Mouse (Mus musculus) thymus, postnatal 4 days (tissue): ENCODE measurements around the gene Prkce.

Experiments
- DNase-seq: peaks from one replicate; pipeline ENCODE4 v3.0.0; 2021

The Prkce gene

DNA sequence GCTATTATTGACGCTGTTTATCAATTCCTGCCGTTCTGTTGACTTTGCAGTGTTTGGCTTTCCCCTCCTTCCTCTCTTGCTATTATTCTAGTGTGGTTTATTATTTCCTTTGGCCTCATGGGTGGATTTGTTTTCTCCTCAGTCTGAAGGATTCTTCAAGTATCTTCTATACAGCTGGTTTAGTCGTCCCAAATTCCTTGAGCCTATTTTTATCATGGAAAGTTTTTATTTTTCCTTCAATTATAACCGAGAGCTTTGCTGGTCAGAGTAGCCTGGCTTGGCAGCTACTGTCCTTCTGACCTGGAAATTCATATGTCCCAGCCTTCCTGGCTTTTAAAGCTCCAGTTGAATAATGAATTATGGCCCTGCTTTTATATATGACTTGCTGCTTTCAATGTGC lies 361.8 kb downstream of the Prkce start:
- DNase-seq: no peak

DNA sequence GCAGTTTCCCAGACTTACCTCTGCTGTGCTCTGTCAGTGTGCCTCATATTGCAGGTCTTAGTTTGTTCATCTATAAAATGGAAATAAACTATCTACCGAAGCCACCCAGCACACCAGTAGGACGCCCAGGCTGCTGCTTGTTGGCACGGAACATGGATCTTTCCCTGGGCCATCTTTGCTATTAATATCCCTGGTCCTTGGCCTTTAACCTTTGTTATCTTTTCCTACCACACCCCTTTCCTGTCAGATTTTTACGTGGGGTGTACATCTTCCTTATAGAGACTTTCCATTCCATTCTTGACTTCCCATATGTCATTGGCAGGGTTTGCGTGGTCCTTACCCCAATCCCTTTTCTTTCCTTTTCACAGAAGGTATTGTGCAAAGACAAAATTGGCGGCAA lies 363.6 kb downstream of the Prkce start:
- no peak for DNase-seq

DNA sequence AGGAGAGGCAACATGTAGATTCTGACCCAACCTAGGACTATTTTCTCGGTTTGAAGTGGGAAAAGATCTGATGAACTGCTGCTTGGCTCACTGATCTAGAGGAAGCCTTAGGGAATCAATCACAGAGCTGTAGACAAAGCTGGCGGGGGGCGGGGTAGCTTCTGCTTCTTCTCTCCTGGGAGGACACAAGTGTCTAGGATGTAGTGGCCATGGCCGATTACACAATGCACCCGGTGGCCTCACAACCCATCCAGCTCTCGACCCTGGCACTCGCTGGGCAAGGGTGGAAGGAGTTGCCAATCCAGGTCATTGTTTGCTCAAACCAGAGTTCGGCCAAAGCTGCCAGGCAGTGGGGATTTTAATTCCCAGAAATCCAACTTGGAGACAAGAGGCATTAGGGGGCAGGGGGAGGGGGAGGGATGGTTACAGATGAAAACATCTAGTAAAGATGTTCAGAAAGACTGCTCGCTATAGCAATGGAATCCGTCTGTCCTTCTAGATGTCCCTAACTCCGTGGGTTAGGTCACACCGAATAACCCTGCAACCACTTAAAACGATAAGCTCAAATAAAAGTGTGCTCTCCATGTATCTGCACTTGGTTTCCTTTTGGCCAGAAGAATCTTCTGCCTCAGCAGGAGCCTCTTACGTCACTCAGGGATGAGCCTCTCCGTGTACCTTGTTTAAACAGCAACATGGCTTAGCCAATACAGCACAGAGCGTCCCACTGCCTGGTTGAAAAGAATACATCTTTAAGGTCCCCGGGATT lies 365.4 kb downstream of the Prkce start:
- DNase-seq: no peak

GRCm38 (mm10) chr17:86533549-86533851 lies 365.9 kb downstream of the Prkce start:
- DNase-seq: no peak

GRCm38 (mm10) chr17:86535096-86535495 lies 367.5 kb downstream of the Prkce start:
- DNase-seq: no peak

DNA sequence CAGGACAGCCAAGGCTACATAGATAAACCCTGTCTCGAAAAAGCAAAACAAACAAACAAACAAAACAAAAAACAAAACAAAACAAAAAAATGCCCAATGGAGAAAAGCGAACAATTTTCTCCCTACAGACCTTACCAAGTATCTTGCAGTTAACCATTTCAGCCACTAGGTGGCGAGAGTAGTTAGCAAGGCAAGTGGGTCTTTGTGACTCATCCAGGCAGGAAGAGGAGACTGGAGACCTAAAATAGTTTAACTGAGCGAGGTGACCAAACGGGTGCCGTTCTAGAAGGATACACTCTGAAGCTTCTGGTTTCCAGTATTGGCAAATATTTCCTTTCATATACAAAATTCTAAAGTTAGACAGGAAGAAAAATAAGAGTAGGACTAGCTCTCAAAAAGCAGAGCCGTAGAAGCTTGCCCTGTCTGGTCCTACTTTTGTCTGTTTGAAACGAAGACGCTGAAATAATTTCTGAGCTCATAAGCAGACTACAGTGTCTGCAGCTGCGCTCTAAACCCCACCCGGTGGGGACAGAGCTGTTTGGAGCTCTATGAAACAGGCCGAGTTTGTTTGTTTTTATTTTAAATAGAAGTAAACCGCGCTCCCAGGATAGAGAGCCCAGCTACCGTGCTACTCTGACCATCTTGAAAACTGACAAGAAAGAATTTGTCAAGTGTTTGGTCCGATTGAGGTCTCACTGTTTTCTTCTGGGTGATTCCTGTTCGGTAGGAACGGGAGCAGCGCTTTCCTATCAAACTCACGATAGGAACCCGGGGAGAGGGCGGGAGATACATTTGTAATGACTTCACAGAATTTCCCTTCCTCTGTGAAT lies 368.5 kb downstream of the Prkce start:
- DNase-seq: peak; percentile 78

DNA sequence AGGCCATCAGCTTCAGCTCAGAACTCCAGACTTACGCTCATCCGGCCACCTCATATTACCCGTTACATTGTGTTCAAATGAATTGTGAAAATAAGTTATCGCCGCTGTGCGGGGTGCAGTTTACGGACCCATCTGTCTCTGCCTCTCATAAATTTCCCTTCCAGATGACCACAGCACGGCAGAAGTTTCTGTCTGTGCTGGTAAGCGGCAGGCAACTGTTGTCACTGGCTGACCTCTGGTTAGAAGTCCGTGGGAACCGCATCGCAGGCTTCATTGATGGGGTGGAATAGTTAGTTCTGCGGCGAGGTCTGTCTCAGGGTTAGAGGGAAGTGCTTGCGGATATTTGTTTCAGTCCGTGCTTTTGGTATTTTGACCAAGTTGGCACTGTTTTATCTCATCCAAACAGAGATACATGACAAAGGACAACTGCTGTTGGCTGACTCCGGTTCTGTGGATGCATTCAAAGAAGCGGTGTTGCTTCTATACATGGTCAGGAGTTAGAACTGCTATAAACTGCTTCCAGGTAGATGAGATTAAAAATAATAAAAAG lies 372.4 kb downstream of the Prkce start:
- no peak for DNase-seq

GRCm38 (mm10) chr17:86546529-86546928 lies 378.9 kb downstream of the Prkce start:
- DNase-seq: no peak

DNA sequence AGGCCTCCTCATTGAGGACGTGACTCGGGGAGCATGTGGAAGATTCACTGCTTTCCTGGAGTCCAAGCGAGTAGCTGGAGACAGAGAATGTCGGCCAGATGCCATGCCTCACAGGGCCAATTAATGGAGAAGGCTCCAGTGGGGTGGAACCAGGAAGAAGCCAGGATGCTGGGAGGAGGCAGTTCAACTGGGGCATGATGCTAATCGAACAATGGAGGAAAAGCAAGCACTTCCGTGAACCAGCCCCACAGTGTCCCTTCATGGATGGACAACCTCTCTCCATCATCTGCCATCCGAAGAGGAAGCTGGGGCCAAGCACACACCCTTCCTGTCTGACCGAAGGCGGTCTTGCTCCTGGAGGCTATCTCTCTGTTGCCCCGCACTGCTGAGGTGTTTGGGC lies 381.5 kb downstream of the Prkce start:
- DNase-seq: no peak

DNA sequence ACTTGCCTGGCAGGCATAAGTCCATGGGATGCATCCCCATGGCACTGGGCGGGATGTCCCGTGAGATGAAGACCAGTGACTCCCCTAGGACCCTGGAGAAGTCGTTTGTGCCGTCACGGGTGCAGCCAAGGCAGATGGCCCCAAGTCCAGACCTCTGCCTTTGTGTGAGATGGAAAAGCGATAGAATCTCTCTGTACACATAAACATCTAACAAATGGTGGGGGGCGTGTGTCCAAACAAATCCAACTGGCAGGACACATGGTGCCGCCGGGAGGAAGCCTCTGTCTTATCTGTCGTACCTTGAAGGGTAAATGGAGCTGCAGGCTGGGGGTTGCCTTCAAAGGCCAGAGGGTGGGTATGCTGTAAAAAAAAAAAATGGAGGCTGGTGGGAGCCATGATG lies 384.0 kb downstream of the Prkce start:
- no peak for DNase-seq

- DNase-seq: no peak
These were observed 384.4 kb downstream of the Prkce start for GRCm38 (mm10) chr17:86551995-86552394.

DNA sequence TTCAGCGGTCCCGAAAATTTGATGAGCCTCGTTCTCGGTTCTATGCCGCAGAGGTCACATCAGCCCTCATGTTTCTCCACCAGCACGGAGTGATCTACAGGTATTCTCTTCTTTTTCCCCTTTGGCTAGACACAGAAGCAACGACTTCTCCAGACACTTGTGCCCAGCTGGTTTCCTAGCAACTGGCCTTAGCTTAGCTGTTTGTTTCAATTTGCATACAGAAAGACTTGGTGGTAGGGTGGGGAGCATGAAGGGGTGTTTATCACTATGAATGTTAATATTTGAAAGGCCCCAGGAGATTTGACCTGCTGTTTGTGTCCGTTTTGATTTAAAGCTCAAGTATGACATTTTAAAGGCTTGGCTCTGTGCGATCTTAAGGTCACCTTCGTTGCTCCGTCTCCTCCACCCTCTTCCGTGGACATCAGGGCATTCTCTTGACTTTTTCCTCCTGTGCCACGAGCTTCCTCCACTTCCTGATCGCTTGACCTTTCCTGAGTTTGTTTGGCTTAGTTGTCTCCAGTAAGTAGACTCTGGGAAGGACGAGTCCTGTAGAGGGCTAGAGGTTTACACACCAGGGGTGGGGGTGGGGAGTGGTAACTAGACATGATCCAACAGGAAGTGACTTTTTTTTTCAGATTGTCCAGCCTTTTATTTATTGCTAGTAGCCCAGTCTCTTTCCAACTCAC lies 391.8 kb downstream of the Prkce start:
- DNase-seq: no peak

- no peak for DNase-seq
These were observed 392.9 kb downstream of the Prkce start for GRCm38 (mm10) chr17:86560499-86560898.

GRCm38 (mm10) chr17:86570491-86570890 lies 402.9 kb downstream of the Prkce start:
- DNase-seq: no peak

DNA sequence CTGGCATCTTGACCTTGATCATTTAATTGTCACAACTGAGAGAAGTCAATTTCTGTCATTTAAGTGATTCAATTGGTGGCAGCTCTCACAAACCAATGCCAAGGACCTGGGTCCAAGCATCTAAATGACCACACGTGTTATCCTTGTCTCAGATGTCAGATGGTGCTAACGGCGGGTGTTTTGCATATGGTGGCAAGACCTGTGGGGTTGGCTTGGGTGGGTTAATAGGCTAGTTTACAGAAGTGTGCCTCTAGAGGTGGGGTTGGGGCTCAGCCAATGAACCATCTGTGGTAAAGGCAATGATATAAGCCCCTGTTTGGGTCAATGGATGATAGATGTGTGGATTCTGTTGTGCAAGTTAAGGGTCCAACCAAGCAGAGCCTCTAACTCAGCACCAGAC lies 403.7 kb downstream of the Prkce start:
- DNase-seq: no peak

DNA sequence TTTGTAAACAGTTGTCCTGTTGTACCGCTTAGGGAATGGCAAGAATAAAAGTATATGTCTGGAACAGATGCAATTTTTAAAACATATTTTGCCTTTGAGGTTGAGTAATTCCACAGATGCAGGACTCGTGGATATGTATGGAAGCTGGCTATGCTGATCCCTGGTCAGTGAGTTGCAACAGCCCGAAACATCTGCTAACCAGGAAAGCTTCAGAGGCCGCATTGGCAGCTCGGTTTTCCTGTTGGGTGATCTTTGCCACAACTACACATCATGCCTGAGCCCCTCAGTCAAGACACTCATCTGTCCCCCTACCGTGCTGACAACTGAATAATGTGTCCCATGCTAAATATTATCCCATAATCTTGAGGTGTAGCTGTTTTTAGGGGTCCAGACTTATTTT lies 404.6 kb downstream of the Prkce start:
- no peak for DNase-seq

DNA sequence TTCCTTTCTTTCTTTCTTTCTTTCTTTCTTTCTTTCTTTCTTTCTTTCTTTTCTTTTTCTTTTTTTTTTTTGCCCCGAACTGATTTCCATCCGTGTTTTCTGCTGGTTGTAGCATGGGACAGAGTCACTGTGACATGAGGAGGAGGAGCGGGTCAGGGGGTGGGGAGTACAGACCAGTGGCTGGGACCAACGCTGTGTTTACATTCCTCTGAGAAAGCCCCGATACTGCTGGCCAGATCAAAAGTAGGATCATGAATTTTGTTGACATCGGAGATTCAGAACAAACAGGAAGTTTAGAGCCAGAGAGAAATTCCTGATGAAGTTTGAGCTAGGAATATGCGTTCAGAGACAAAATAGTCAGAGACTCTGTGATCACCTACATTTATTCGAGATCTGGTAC lies 405.0 kb downstream of the Prkce start:
- no peak for DNase-seq

GRCm38 (mm10) chr17:86573596-86574248 lies 406.1 kb downstream of the Prkce start:
- no peak for DNase-seq

DNA sequence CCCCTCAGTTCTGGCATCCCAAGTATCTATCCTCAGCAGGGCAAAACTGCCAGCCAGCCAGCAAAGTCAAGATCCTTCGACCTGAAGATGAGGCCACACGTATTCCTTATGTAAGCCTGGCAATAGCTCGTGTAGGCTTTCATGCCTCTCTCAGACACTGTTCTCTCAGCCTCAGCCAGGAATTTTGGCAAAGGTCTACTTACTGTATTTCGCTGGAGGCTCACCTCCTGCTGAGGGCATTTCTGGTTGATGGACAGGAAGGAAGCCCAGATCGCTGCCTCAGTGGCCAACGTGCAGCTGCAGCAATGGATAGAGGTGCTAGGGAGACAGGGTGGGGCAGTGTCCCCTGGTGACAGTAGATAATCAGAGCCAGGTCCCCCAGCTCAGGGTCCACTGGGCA lies 413.1 kb downstream of the Prkce start:
- no peak for DNase-seq

GRCm38 (mm10) chr17:86582341-86582740 lies 414.8 kb downstream of the Prkce start:
- no peak for DNase-seq

DNA sequence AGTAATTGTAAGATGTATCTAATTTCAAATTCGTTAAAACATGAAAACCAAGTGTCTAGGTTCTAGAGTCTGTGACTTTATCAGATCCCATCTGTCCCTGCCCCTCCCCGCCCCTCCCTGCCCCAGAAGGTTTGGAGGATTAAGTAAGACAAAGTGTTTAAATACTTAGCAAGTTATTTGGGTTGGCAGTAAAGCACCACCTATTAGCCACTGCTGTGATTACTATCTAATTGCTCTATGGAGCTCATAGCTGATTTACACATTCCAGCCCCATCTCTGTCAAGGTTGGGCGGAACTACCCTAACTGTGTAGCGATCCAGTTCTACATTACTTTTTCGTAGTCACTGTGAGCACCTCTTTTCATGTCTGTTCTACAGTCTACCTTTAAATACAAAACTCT lies 418.9 kb downstream of the Prkce start:
- no peak for DNase-seq

GRCm38 (mm10) chr17:86588704-86589449 lies 421.3 kb downstream of the Prkce start:
- no peak for DNase-seq
